Mouse (Mus musculus) urinary bladder, postnatal 25 days (tissue): ENCODE results near the gene Vill.

Source experiments
- DNase-seq: peaks from one replicate; pipeline ENCODE4 v3.0.0; 2022; ENCODE audit warnings: low spot score

The Vill gene

GRCm38 (mm10) chr9:119034676-119035665, 17.6 kb upstream of the Vill start:
- no peak for DNase-seq

- peak; percentile 57 for DNase-seq
These were observed 16.7 kb upstream of the Vill start for GRCm38 (mm10) chr9:119035836-119036235.

- no peak for DNase-seq
These were observed 15.4 kb upstream of the Vill start for GRCm38 (mm10) chr9:119037076-119037730.

GRCm38 (mm10) chr9:119038574-119038973, 14.0 kb upstream of the Vill start:
- DNase-seq = no peak

GRCm38 (mm10) chr9:119040101-119040775, 12.3 kb upstream of the Vill start:
- DNase-seq = no peak

- DNase-seq = no peak
These were observed 4.2 kb upstream of the Vill start for GRCm38 (mm10) chr9:119048182-119048903.

- DNase-seq = no peak
These were observed 1.4 kb upstream of the Vill start for GRCm38 (mm10) chr9:119051158-119051557.

- no peak for DNase-seq
These were observed 1.5 kb downstream of the Vill start for GRCm38 (mm10) chr9:119053964-119054576.

- DNase-seq = no peak
These were observed 2.8 kb downstream of the Vill start for GRCm38 (mm10) chr9:119055336-119055735.

GRCm38 (mm10) chr9:119058245-119058644, 5.7 kb downstream of the Vill start:
- DNase-seq = no peak

- no peak for DNase-seq
These were observed 8.1 kb downstream of the Vill start for GRCm38 (mm10) chr9:119060701-119061100.

GRCm38 (mm10) chr9:119063036-119063644, 10.6 kb downstream of the Vill start:
- no peak for DNase-seq

GRCm38 (mm10) chr9:119064296-119064695, 11.7 kb downstream of the Vill start:
- no peak for DNase-seq

GRCm38 (mm10) chr9:119067601-119068000, 15.0 kb downstream of the Vill start:
- DNase-seq = peak; percentile 79

GRCm38 (mm10) chr9:119068266-119068665, 15.7 kb downstream of the Vill start:
- no peak for DNase-seq

- no peak for DNase-seq
These were observed 17.7 kb downstream of the Vill start for GRCm38 (mm10) chr9:119070173-119070825.

GRCm38 (mm10) chr9:119071786-119072185, 19.2 kb downstream of the Vill start:
- no peak for DNase-seq

GRCm38 (mm10) chr9:119073184-119073895, 20.8 kb downstream of the Vill start:
- DNase-seq = no peak

- no peak for DNase-seq
These were observed 23.1 kb downstream of the Vill start for GRCm38 (mm10) chr9:119075685-119076084.
